Mouse (Mus musculus): ENCODE data around the gene Ddx39.

Gene Ddx39

DNA sequence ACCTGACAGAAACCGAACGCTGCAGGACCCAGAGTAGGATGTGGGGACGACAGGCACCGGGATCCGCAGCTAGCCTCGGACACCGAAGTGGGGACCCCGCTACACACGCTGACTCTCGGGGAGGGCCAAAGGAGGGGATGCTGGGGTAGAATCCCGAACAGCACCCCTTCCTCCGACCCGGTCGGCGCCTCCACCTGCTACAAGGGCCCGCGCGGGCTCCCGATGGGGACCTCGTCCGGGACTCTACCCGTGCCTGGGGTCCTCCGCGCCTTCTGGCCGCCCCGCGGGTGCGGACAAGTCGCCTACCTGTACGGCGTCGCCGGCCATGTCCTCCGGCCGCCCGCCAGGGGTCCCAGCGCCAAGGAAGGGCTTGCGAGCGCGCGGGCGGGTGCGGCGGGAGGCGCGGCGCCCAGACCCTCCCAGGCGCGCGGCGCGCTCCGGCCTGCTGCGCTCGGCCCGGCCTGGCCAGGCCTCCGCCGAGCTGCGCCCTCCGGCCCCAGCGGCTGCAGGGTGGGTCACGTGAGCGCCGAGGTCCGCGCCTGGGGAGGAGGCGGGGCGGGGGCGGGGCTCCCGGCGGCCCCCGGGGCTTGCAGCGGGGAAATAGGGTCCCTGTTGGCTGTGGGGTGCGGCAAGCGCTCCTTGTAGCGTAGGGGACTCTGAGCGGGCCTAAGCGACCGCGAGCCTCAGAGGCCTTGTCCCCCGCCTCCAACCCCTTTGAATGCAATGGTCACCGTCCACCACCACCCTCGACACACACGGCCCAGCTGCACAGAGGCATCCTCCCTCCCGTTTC lies 16.1 kb upstream of the Ddx39 start, which contains the start of gene Pkn1:
TSS of gene Pkn1 (minus strand) at position 519 of the 793 bp plus-strand sequence.
- DNase-seq (ENCODE audit: extremely low read depth, low read depth, low spot score) = no peak

GRCm38 (mm10) chr8:83699566-83699965 lies 15.4 kb upstream of the Ddx39 start:
- DNase-seq (ENCODE audit: extremely low read depth, low read depth, low spot score) = no peak

GRCm38 (mm10) chr8:83700423-83701085 lies 14.4 kb upstream of the Ddx39 start:
- DNase-seq (ENCODE audit: extremely low read depth, low read depth, low spot score) = no peak

DNA sequence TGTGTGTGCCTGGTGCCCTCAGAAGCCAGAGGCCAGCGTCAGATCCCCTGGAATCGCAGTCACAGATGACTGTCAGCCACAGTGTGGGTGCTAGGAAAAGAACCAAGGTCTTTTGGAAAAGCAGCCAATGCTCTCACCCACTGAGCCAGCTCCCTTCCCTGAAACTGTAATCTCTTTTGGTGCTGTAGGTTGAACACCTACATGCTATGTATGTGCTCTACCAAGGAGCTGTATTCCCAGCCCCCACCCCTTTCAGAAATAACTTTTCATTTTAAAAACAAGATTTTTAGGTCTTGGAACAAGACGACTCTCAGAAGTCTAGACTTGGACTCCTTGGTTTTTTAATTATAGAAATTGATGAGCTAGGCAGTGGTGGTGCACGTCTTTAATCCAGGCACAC lies 11.6 kb upstream of the Ddx39 start:
- no peak for DNase-seq (ENCODE audit: extremely low read depth, low read depth, low spot score)

GRCm38 (mm10) chr8:83706411-83706810 lies 8.6 kb upstream of the Ddx39 start:
- DNase-seq (ENCODE audit: extremely low read depth, low read depth, low spot score) = no peak

DNA sequence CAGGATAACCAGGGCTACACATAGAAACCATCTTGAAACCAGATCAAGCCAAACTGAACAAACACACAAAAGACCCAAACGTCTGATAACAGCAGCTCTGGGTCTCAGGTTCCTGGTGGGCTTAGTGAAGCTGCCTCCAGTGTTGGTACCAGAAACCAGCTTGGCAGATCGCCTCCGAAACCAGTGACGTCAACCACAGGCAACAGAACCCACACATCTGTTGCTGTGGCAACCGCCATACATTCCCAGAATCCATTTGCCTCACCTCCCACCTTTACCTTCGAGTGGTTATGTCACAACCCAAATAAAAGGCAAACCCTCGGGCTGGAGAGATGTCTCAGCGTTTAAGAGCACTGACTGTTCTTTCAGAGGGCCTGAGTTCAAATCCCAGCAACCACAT lies 7.4 kb upstream of the Ddx39 start:
- no peak for DNase-seq (ENCODE audit: extremely low read depth, low read depth, low spot score)

DNA sequence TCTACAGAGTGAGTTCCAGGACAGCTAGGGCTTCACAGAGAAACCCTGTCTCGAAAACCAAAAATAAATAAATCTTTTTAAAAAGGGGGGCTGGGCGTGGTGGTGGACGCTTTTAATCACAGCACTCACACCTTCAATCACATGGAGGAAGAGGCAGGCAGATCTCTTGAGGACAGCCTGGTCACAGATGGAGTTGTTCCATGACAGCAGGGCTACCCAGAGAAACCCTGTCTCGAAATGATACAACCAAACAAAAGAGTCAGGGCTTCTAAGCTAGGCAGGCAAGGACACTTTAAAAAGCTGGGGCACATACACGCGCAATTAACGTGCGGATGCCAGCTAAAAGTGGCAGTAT lies 324 bp upstream of the Ddx39 start:
- no peak for DNase-seq (ENCODE audit: extremely low read depth, low read depth, low spot score)

- DNase-seq (ENCODE audit: extremely low read depth, low read depth, low spot score) = no peak
These were observed 794 bp downstream of the Ddx39 start for GRCm38 (mm10) chr8:83715771-83716170.

- DNase-seq (ENCODE audit: extremely low read depth, low read depth, low spot score) = no peak
These were observed 1.6 kb downstream of the Ddx39 start for GRCm38 (mm10) chr8:83716563-83716962.

DNA sequence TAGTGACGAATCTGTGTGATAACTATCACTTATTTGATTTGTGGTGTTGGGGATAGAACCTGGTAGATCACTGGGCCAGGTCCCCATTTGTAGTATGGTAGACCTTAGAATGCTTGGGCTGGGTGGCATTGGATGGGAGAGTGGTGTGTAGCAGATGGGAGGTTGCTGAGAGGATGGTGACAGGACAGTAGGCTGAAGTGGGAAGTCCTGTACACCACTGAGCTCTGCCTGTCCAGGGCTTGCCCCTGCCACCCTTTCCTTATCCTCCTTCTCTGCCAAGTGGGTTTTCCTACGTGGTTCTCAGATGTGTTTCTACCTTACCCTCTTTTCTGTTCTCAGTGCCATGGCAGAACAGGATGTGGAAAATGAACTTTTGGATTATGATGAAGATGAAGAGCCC lies 4.1 kb downstream of the Ddx39 start:
- DNase-seq (ENCODE audit: extremely low read depth, low read depth, low spot score) = no peak

DNA sequence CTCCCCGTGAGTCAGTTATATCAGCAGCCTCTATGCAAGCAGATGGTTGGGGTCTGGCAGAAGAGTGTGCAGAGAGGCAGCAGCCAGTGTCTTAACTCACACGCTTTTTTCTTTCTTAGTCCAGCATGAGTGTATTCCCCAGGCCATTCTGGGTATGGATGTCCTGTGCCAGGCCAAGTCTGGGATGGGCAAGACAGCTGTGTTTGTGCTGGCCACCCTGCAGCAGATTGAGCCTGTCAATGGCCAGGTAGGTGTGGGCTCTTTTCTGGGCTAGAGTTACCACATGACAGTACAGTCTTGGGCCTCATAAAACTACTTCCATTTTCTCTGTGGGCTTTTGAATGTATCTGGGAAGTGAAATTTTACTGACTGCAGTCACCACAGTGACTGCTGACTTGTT lies 4.7 kb downstream of the Ddx39 start:
- DNase-seq (ENCODE audit: extremely low read depth, low read depth, low spot score) = no peak

DNA sequence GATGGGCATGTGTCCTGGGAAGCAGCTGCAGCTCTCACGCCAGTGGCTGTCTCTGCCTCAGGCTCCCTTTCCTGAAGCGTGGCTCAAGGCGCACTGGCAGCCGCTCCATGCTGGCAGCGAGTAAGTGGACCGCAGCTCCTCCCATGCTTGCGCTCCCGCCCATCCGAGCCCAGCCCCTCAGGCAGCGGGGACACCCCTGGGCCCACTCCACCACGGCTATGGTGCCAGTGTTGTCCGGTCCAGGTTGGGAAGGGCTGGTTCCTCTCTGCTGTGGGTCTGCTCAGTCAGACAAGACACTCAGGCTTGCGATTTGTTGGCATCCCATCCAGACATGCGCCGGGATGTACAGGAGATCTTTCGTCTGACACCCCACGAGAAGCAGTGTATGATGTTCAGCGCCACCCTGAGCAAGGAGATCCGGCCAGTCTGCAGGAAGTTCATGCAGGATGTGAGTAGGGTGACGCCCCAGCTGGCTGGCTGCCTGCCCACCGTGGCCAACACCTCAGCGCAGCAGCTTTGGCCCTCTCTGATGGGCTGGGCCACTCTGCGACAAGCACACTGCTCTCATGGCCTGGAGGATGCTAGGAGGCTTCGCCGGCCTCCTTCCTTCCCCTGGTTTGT lies 6.5 kb downstream of the Ddx39 start:
- DNase-seq (ENCODE audit: extremely low read depth, low read depth, low spot score) = no peak

- no peak for DNase-seq (ENCODE audit: extremely low read depth, low read depth, low spot score)
These were observed 7.7 kb downstream of the Ddx39 start for GRCm38 (mm10) chr8:83722631-83723030.

DNA sequence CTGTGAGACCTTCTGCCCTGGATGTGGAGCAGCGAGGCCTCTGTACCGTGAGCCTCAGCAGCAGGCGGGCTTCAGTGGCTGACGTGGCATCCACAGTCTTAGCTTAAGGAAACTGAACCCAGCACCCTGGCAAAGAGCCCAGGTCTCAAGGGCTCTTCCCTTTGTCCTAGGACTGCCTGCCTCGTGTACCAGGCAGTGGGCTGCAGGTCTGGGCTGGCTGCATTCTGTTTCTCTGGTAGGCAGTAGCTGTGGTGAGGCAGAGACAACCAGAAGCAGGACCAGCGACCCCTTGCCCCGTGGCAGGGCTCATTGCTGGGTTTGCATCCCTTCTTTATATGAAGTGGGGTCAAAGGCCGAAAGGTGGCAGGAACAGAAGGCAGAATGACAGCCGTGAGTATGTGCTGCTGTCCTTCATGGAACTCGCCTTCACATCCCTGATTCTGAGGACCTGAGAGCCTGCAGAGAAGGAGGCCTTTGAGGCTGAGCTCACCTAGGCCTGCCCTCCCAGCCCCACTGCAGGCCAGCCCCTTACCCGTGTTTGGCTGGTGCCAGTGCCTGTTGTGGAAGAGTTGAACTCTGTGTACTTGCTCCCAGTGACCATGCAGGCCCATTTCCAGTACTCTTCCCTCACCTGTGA lies 8.6 kb downstream of the Ddx39 start:
- no peak for DNase-seq (ENCODE audit: extremely low read depth, low read depth, low spot score)

DNA sequence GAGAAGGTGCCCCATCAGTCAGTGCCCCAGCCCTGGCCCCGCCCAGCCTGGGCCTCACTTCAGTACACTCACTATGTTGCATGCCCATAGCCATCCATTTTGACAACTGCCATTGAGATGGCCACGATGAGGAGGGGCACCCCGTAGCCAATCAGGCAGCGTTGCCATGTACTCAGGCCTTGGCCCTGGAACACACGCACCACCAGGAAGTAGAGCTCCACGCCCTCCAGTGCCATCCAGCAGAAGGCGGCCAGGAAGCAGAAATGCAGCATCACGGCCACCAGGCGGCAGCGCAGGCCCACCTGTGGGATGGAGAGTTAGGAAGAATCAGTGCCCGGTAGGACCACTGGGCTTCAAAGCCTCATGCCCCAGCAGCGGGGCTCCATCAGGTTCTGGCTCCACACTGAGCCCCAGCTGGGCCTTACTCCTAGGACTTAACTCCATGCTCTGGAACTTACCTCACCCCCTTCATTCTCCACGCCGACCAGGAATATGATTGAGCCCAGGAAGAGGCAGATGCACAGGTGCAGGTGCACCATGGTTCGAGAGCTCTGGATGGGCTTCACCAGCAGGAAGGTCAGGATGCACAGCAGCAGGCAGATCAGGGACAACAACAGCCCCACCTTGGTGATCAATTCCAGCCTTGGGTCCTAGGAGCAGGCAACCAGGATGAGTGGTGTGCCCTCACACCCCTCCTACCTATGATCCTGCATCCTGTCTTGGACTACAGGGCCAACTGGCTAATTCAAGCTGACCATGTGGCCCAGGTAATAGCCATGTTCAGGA lies 9.9 kb downstream of the Ddx39 start:
- no peak for DNase-seq (ENCODE audit: extremely low read depth, low read depth, low spot score)

DNA sequence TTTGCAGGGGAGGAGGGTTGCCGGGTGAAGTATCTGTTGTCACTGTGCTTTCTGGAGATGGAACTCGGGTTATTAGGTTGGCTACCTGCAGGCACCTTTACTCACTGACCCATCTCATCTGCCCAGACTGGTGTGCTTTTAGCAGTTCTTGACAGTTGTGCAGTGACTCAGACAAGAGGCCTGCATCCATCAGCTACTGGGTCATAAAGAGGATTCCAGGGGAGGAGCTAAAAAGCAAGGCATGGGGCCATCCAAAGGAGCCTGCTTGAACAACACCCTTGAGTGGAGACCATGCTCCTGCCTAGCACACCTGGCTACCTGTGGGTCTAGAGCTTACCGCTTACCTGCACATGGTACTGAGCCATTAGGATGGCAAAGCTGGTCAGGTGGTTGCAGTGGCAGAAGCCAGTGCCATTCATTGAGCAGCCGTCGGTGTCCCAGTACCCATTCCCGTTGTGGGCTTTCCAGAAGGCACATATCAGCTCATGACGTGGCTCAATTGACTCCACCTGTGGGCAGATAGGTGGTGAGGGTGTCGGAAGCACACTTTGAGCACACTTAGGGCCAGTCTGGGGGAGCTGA lies 10.6 kb downstream of the Ddx39 start:
- no peak for DNase-seq (ENCODE audit: extremely low read depth, low read depth, low spot score)

GRCm38 (mm10) chr8:83729009-83729807 lies 14.2 kb downstream of the Ddx39 start:
- no peak for DNase-seq (ENCODE audit: extremely low read depth, low read depth, low spot score)

DNA sequence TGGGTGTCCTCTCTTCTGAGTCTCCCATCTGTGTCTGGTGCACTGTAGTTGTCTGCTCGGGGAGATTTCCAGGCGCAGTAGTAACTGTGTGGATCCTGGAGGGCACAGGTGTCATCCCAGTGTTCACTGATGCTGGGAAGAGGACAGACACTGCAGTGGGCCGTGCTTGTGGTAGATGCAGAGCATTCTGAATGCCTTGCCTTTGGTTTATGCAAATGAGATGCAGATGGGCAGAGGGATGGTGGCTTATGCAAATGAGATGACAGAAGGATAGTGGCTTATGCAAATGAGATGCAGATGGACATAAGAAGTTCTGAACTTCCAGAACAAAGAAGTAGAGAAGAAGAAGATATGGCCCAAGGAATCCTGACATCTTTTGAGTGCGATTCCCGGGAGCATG lies 16.9 kb downstream of the Ddx39 start:
- no peak for DNase-seq (ENCODE audit: extremely low read depth, low read depth, low spot score)

GRCm38 (mm10) chr8:83732919-83733318 lies 17.9 kb downstream of the Ddx39 start:
- DNase-seq (ENCODE audit: extremely low read depth, low read depth, low spot score) = no peak

- DNase-seq (ENCODE audit: extremely low read depth, low read depth, low spot score) = no peak
These were observed 21.7 kb downstream of the Ddx39 start for GRCm38 (mm10) chr8:83736681-83737080.
